Mouse (Mus musculus) mature B cell (primary cell): ENCODE data around the gene Dhx35.

Source experiments
- in situ Hi-C: fragments of 300-500 bp; cut with MboI; formaldehyde crosslinking; loops from 2 replicates; pipeline ENCODE4 v1.14.3; 2019

The Dhx35 gene

GRCm38 (mm10) chr2:158891319-158891718 is 96.7 kb downstream of the Dhx35 start:
- in situ Hi-C loops, result no loop called here

- in situ Hi-C loops, result no loop called here
Observed at GRCm38 (mm10) chr2:158893171-158893853, 98.7 kb downstream of the Dhx35 start.

- in situ Hi-C loops, result no loop called here
Observed at GRCm38 (mm10) chr2:158898469-158899196, 104.0 kb downstream of the Dhx35 start.
